Mouse (Mus musculus) heart, postnatal 10 days (tissue): ENCODE measurements at regions not wholly inside any gene's neighbourhood (a gene's known extent, or its start where the extent isn't known, plus 50 kb on each side); places are given as distances from the start of the nearest gene placed in this dataset.

Experiments used
- DNase-seq, 2 experiments: peaks; one replicate each; pipeline ENCODE4 v3.0.0; 2021
- intact Hi-C: fragments of 180-260 bp; cut with DNase I; formaldehyde crosslinking; loops from one replicate; pipeline ENCODE4 v1.15.1; 2025

DNA sequence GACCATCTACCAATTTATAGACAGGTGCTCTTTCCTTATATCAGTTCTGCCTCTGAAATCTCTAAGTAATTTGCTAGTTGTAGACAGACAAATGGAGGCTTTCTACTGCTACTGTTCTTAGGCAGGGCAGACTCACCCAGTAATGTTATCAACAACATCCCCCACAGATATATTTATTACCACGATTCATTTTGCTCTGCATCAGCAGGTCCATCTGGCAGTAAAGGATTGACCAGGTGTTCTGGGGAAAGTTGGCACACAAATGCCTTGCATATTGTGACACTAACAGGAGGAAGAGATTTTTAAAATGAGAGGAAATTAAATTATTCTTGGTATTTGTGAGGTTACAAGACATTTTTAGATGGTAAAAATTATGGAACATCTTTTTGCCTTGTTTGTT, 627.3 kb upstream of the Tmprss15 start:
- no peak for DNase-seq

DNA sequence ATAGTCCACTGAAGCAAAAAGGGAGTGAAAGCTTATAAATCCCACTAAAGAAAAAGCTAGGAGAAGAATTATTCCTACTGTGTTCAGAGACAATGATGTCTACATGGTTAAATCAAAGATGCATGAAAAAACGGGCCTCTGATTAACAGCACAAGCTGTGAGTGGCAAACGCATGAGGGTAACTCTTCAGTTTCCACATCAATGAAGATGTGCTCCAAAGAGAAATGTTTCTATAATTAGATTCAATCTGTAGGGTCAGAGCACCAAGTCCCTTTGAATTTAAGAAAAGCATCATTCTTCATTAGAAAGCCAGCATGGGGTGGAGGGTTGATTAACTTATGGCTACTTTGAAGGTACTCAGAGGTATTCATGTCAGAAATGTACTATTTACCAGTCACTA, 601.5 kb upstream of the Tmprss15 start:
- intact Hi-C loops = no loop called here
- no peak for DNase-seq

More for the DNA sequence above, 627.3 kb upstream of the Tmprss15 start:
- intact Hi-C loops = no loop called here

DNA sequence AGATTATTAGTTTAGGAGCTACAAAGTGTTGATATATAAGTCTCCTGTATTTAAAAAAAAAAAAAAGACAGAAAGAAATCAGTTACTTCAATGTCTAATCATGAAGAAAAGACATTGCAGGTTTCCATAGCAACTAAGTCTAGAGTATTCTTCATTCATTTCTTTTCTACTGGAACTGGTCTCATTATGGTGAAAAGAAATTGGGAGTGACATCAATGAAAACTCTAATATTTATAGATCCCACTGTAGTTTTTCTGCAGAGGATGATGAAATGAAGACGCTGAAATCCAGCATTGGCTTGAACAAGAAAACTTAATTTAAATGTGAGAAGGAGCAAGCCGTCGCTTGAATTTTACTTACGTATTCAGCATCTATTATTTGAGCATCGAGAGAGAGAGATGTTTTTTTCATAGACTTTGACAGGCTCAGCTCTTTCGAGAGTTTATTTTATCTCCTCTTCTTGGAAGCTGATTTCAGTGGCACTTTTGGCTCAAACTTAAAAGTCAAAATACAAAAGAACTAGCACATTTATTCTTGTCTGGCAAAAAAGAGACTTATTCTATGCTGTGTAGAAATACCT, 560.4 kb upstream of the Tmprss15 start:
- DNase-seq = no peak
- intact Hi-C loops = no loop called here

DNA sequence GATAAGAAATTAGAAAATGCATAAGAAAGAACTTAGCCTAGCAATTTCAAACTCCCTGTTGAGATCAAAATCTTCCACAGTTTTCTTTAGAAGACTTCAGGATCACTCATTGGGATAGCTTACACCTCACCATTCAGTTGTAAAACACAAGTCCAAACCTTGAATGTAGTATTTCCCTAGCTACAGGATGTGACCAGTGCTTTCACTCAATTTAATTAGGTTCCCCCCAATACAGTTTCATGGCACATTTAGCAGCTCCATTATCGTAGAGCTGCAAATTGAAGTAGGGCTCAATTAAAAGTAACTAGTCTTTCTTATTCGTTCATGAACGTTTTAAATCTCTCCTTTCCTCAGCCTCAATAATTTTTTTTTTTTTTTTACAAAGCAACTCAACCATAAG, 550.0 kb upstream of the Tmprss15 start:
- intact Hi-C loops = no loop called here
- no peak for DNase-seq

DNA sequence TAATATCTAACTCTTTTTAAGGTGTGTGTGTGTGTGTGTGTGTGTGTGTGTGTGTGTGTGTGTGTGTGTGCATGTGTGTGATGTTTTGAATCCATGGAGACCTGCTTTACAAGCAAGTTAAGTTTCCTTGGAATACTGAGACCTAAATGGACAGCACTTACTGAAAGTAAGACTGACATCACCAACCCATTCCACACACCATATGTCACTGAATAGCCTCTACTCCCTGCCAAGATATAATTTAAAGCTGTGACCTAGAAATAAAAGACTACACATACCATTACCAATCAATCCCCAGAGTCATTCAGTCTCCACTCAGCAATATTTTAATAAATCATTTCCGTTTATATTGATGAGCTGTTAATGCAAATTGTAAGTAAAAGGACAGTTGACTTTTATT, 536.2 kb upstream of the Tmprss15 start:
- DNase-seq = no peak
- intact Hi-C loops = no loop called here

DNA sequence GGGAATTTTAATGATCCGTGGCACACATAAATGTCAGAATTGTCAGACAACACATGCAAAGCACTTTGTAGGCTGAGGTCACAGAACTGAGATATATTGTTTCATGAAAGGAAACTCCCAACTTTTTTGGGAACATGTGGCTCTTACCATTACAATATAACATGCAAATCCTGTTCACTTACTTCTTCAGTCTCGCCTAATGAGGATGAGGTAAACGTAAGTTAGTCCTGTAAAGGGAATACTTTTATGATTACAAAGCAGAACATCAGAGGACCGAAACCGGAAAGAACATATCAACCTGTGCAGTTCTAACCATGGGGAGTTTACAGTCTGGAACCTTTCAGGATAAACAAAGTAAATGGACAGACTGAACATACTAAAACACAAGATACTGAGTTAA, 520.1 kb upstream of the Tmprss15 start:
- no peak for DNase-seq
- intact Hi-C loops = no loop called here

DNA sequence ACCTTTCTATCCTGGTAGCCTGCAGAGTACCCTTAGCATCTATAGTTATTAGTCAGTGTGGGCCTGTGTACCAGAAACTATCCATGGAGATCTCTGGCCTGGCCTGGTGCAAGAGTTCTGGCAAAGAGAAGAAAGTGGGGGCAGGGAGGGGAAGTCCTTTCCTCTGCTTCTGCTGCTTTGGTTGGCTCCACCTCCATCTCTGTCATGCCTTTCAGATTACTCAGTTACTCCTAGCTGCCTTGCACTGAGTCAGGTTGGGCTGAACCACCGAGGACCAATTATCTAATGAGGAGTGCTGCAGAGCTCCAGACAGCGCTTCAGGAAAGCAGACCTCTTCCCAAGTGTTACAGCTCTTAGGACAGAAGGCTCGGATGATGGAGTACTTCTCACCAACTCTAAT, 500.0 kb upstream of the Tmprss15 start:
- DNase-seq = peak in 1 of 2 experiments; percentile 0
- intact Hi-C loops = no loop called here

DNA sequence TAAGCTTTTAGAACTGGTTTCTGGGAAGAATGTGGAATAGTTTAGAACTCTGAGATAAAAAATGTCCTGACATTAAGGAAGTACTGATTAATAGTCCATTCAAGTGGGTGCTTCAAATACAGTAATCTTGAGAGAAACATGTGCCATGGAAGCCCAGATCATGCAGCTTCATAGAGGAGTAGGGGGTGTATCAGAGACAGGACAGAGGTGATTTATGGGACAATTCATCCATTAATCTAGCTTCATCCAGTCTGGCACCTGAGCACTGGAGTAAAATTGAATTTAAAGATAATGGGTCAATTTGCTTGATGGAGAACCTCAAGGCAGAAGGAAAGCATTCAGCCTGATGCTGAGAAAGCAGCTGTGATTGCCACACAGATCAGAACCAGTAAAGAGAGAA, 494.8 kb upstream of the Tmprss15 start:
- DNase-seq = no peak

DNA sequence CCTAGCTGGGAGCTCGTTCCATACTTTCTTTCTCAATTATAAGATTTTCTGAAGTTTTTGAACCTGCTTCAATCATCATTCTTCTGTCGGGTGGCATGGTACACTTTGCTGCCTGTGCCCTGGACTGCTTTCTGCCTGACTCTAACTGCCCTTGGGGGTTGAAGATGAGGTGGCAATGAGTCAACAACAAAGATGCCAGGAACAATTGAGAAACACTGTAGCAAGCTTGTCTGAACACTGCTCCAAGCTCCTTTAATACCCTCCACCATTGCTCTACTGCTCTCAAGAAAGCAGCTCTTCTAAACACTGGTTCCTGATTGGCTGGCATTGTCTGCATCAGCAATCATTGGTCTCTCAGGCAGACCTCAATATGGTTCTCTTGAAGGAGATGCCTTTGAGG, 480.0 kb upstream of the Tmprss15 start:
- intact Hi-C loops = no loop called here
- DNase-seq = no peak

More for the DNA sequence above, 494.8 kb upstream of the Tmprss15 start:
- intact Hi-C loops = no loop called here

DNA sequence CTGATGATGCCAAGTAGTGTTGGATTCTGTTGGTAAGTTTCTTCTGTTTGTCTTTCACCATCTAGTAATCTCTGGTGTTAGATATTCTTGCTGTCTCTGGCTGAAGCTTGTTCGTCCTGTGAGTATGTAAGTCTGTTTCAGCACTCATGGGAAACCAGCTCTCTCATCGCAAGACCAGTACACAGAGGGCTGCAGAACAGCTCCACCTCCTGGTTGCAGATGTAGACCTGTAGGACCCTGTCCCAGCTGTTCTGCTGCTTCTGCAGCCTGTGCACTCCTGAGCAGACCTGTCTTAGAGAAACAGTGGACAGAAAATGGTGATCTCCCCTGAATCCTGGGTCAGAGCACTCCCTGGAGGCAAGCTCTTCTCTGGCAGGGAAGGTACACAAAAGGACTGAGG, 443.5 kb upstream of the Tmprss15 start:
- peak; percentile 7 to 24 for DNase-seq
- intact Hi-C loops = loop anchor here (2.0 kb wide), 2 partner anchors 352 to 366 kb away; no protein-coding TSS in a partner anchor

DNA sequence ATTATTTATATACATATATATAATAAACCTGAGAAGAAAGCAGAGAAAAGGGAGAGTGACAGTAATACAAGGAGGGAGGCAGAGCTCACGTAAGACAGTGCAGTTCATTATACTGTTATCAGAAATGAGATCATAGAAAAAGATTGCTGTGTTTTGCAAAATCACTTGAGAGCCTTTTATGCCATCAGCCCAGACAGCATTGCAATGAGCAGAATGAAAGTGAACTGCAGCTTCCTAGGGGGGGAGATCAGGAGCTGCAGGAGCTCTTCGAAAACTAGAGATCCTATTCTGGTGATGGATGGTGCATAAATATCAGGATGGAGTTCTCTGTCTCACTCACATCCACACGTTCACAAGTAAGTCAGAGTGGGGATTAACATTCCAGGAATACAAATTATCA, 401.6 kb upstream of the Tmprss15 start:
- intact Hi-C loops = no loop called here
- no peak for DNase-seq

DNA sequence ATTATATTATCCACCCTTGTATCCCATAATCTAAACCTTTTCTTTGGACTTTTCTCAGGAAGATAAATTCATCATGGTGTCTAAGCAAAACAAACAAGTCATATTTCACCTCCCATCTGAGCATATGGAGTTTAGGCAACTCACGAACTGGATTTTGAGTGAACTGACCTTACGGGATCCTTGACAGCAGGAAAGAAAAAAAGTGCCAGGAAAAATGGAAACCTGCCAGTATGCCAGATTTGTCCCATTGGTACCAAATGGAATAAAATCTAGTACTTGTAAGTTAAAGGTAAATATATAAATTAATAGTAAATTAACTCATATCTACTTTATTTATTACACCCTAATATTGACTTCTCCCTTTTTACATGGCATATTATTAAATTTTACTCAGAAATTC, 360.0 kb upstream of the Tmprss15 start:
- intact Hi-C loops = no loop called here
- no peak for DNase-seq

DNA sequence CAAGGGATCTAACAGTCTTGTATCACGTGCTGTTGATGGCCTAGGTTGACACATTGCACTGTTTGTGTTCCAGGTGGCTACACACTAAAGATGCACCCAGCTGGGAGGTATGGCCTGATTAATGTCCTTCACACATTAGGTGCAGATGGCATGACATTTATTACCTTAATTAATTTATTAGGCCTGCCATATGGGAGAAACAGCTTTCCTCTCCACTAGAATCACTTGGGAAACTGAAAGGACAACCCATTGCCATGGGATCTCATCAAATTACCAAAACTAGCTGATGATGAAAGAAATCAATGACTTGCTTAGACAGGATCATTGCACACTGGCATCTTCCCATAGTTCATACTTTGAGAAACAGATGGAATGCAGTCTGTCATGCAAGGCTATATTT, 358.8 kb upstream of the Tmprss15 start:
- intact Hi-C loops = no loop called here
- no peak for DNase-seq

DNA sequence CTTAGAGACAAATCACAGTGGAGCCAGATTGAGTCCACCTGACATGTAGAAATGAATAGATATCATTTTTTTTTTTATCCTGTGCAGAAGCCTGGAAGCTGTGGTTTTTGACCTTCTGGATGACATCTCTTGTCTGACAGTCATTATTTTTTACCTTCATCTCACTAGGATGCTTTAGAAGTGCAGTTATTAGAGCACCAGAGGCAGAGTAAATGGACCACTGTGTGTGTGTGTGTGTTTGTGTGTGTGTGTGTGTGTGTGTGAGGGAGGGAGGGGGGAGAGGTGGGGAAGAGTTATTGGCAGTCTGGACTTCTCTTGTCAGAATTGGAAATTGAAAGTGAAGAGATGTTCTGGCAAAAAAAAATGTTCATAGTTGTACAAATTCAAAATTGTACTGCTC, 316.5 kb upstream of the Tmprss15 start:
- no peak for DNase-seq
- intact Hi-C loops = no loop called here

DNA sequence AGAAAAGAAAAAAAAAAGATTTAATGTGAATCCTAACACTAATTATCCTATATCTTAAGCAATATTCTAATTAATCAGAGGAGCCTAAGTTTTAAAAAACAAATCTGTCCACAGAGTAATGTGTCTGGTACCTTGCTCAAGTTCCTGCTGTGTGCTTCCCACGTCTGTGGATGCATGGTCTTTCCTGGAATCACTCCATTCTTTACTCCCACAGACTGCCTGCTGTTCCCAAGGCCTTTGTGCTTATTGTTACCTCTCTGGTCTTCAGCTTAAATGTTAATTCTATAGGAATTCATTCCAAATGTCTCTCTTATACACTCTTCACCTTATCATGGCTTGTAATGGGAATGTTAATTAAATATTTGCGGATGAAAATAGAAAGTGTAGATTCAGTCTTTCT, 315.3 kb upstream of the Tmprss15 start:
- DNase-seq = no peak
- intact Hi-C loops = no loop called here

DNA sequence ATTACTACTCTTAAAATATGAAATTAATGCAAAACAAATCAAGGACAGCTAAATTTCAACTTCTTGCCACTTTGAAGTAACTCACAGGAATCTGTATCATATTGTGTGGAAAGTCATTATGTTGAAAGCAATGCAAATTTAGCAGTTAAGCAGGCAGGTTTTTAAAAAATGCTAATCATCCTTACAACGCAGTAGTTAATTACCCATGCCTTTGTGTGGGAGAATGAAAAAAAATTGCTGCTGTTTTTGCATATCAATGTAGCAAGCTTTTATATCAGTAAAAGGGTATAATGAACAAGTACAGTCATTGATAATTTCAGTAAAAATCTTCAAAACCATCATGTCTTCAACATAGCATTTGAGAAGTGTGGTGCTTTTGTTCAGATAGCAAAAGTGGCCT, 313.2 kb upstream of the Tmprss15 start:
- intact Hi-C loops = no loop called here
- DNase-seq = no peak

DNA sequence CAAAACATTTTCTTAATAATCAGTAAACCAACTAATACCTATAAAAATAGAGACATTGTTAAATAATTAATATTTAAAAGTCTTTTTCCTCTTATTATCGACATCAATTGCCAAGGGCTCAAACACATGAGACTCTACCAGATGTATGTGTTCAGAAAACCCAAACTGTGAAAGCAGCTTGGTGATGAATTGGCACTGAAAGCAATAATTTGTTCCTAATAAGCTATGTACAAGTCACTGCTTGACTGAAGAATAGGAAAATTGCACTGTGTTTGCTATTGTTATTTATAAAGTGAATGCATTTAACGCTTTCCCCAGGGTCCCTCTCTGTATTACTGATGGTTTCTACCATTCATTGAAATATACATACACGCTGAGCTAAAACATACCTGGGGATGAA, 309.2 kb upstream of the Tmprss15 start:
- intact Hi-C loops = no loop called here

DNA sequence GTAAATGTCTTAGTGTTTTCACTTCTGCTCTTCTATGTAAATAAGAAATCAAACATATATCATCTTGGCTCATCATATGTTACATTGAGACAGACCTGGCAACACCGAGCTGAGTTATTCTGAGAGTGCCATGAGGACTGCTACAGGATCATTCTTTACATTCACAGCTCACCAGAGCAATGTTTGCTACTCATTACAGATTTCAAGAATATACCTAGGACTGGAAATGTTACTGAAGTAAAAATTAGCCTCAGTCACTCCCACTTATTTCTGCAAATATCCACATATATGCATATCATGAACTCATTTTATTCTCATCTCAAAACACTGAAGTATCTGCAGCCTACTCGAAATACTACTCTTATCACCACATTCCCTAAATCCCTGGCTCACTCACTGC, 307.6 kb upstream of the Tmprss15 start:
- DNase-seq = no peak
- intact Hi-C loops = no loop called here

More for the DNA sequence above, 309.2 kb upstream of the Tmprss15 start:
- DNase-seq = no peak

DNA sequence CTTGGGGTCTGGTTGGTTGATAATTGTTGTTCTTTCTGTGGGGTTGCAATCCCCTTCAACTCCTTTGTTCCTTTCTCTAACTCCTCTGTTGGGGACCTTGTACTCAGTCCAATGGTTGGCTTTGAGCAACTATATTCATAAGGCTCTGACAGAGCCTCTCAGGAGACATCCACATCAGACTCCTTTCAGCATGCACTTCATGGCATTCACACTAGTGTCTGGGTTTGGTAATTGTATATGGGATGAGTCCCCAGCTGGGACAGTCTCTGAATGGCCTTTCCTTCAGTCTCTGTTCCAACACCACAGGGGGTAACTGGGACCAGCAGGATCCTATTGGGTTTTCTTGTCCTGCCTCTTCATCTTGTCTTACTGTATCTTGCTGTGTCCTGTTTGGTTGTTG, 303.5 kb upstream of the Tmprss15 start:
- intact Hi-C loops = no loop called here
- DNase-seq = no peak

DNA sequence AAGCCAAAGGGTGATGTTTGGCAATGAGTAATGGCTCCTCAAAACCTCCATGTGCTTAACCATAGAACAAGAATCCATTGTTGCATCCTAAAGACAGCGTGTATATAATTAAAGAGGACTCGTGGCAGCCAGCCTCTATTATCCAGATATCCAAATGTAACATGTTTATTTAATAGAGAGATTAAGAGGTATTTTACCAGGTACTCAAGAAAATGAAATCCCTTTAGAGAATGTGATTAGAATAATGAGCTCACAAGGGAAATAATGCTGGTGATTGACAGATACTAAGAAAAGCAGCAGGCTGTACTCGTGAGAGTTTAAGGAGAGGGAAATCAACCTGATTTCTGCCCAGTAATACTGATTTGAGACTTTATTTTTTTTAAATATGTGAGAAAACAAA, 295.5 kb upstream of the Tmprss15 start:
- no peak for DNase-seq
- intact Hi-C loops = no loop called here

DNA sequence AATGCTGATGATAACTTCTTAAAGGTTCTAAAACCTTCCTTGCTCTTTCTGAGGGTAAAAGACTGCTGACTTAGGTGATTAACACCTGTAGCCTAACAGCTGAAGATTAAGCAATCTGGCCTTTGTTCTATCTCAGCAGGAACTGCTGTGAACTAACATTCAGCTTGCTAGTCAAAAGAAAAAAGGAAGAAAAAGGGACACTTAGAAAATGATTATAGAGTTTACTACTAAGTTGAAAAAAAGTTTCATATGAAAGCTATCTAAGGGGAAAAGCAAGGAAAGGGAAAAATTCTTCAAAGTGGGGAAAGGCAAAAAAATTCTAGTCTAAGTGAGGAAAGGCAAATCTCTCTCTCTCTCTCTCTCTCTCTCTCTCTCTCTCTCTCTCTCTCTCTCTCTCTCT, 259.2 kb upstream of the Tmprss15 start:
- intact Hi-C loops = no loop called here
- no peak for DNase-seq

DNA sequence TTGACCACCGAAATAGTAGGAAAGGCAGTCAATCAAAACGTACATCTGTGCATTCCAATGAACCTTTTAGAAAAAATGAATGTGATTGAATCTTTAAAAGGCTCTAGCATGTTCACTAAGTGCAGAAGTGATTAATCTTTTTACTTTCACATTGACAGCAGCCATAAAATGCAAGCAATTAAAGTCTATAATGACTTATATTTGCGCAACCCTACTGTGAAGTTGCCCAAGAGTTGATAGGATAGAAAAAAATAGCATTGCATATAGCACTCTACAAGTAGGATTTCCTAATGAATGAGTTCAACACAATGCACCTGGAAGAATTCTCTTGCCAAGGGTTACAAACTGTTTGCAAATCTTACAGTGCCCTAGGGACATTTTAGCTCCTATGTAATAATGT, 251.6 kb upstream of the Tmprss15 start:
- intact Hi-C loops = no loop called here
- no peak for DNase-seq

DNA sequence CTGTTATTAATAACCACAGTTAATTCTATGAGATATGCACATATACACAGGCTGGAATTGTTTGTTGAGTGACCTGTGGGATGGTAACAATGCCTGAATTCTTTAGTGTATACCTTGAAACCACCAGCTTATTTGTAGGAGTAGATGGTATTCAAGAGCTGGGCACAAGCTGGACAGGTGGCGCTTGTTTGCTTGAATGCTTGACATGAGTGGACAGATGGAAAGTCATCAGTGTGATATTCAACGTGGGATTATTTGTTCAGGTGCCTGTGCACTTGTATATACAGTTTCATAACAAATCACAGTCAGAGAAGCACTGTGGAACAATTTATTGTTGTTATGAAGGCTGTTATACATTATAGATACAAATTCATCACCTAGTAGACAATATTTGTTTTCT, 245.5 kb upstream of the Tmprss15 start:
- no peak for DNase-seq
- intact Hi-C loops = no loop called here

DNA sequence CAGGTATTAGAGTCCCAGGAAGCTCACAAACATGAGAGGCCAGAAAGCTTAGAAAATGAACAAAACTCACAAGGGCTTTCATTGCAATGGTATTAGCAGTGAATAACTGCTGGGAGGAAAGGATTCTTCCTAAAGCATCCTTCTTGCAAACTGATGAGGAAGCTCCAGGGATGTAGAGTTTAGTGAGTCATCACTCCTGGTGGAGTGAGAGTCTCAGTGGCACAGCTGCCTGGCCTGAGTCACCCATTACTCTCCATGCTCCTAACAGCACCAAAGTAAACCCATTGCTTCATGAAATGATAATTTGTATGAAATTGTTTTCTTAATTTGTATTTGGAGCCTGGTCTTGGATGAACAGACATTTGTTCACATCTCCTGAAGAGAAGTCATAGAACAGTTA, 245.1 kb upstream of the Tmprss15 start:
- intact Hi-C loops = no loop called here
- no peak for DNase-seq
